Mouse (Mus musculus): ENCODE measurements around the gene Gorasp1.
A peak's percentile ranks its signal among the peaks of the same experiment; 100 is the strongest.

The Gorasp1 gene

GRCm38 (mm10) chr9:119972166-119972565, 34.8 kb upstream of the Gorasp1 start:
- no peak for DNase-seq

- DNase-seq, result no peak
These were observed 33.6 kb upstream of the Gorasp1 start for GRCm38 (mm10) chr9:119970763-119971656.

GRCm38 (mm10) chr9:119970221-119970620, 32.9 kb upstream of the Gorasp1 start:
- DNase-seq, result peak; percentile 49

- no peak for DNase-seq
These were observed 32.4 kb upstream of the Gorasp1 start for GRCm38 (mm10) chr9:119969811-119970210.

- no peak for DNase-seq
These were observed 29.0 kb upstream of the Gorasp1 start for GRCm38 (mm10) chr9:119966221-119966910.

- DNase-seq, result no peak
These were observed 27.8 kb upstream of the Gorasp1 start for GRCm38 (mm10) chr9:119965186-119965585.

GRCm38 (mm10) chr9:119964206-119964605, 26.8 kb upstream of the Gorasp1 start:
- DNase-seq, result no peak

- DNase-seq, result peak; percentile 84
These were observed 25.8 kb upstream of the Gorasp1 start for GRCm38 (mm10) chr9:119962987-119963667.

GRCm38 (mm10) chr9:119962216-119962615, 24.9 kb upstream of the Gorasp1 start:
- DNase-seq, result no peak

- no peak for DNase-seq
These were observed 21.5 kb upstream of the Gorasp1 start for GRCm38 (mm10) chr9:119958835-119959234.

- DNase-seq, result no peak
These were observed 14.0 kb upstream of the Gorasp1 start for GRCm38 (mm10) chr9:119951388-119951787.

GRCm38 (mm10) chr9:119950434-119950833, 13.1 kb upstream of the Gorasp1 start:
- DNase-seq, result no peak

- no peak for DNase-seq
These were observed 11.4 kb upstream of the Gorasp1 start for GRCm38 (mm10) chr9:119948804-119949203.

- DNase-seq, result peak; percentile 68
These were observed 8.0 kb upstream of the Gorasp1 start for GRCm38 (mm10) chr9:119945173-119945900.

GRCm38 (mm10) chr9:119943326-119943725, 6.0 kb upstream of the Gorasp1 start:
- no peak for DNase-seq

- DNase-seq, result no peak
These were observed 4.5 kb upstream of the Gorasp1 start for GRCm38 (mm10) chr9:119941861-119942260.

- DNase-seq, result no peak
These were observed 4.0 kb upstream of the Gorasp1 start for GRCm38 (mm10) chr9:119941407-119941806.

- no peak for DNase-seq
These were observed 2.3 kb upstream of the Gorasp1 start for GRCm38 (mm10) chr9:119939646-119940045.

- no peak for DNase-seq
These were observed 1.1 kb upstream of the Gorasp1 start for GRCm38 (mm10) chr9:119938496-119938895.

GRCm38 (mm10) chr9:119933675-119934074, 3.7 kb downstream of the Gorasp1 start:
- no peak for DNase-seq

- no peak for DNase-seq
These were observed 5.0 kb downstream of the Gorasp1 start for GRCm38 (mm10) chr9:119932358-119932757.

- DNase-seq, result no peak
These were observed 10.9 kb downstream of the Gorasp1 start for GRCm38 (mm10) chr9:119926497-119926896.

GRCm38 (mm10) chr9:119925729-119926128, 11.6 kb downstream of the Gorasp1 start:
- no peak for DNase-seq

Data from thymus, postnatal 25 days (tissue).